Mouse (Mus musculus): ENCODE measurements around the gene Mlxip. TPM values are rescaled to one million over a fixed set of nuclear protein-coding genes. Genes with fewer than 3 reads are reported as not detected.

Mlxip gene
- polyA plus RNA-seq, 1 experiment from 2014 or later = 14.2 TPM

DNA sequence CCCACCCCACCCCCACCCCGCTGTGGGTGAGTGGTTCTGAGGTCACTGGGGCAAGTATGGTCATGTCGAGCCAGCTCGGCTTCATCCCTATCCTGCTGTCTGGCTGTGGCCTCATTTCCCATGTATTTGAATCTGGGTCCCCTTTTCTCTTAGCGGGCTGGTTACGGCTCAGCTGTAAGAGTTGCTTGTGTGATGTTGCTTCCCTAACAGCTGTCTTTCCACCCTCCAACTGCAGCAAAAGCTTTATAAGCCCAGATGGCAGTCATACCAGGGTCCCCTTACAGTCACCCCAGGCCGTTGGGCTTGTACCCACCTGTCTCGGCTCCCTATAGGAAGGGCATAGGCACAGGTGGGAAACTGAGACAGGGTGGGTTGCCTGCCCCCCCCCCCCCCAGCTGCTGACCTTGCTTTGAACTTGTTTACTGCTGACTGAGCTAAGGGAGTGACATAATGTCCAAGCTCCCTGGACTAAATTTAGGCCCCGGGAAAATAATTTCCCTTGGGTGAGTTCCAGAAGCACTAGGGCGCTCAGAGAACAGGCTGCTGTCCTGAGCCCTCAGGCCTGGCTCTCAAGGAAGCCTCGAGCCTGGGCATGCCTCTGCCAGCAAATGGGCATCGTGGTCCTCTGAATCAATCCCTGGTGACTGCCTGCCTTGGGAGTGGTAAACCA, 30.2 kb upstream of the Mlxip start:
- WGBS = 63% methylated on average over 11 of the region's 11 CpGs
- ATAC-seq (ENCODE audit: insufficient number of reproducible peaks, low FRiP score) = peak; percentile 40; the same call in 1 of the 2 replicates
- Histone ChIP-seq H3K27ac (ENCODE audit: poor library complexity, severe bottlenecking) (peak overlapping the region; percentile 92), H3K4me1 (replicated peaks) (peaks cover 19% of the 10 kb centered on the region), H3K9ac (0 out of 2 replicates have a peak overlapping the region, but pooled peaks have one; percentile 23), H3K4me2 (0 out of 2 replicates have a peak overlapping the region, but pooled peaks have one; percentile 6), H3K36me3 (peaks cover 72% of the 10 kb centered on the region), H3K27me3 (replicated peaks) (no peaks in the 10 kb centered on the region), H3K4me3 (no peak overlapping the region), H3K9me3 (replicated peaks) (no peaks in the 10 kb centered on the region)

DNA sequence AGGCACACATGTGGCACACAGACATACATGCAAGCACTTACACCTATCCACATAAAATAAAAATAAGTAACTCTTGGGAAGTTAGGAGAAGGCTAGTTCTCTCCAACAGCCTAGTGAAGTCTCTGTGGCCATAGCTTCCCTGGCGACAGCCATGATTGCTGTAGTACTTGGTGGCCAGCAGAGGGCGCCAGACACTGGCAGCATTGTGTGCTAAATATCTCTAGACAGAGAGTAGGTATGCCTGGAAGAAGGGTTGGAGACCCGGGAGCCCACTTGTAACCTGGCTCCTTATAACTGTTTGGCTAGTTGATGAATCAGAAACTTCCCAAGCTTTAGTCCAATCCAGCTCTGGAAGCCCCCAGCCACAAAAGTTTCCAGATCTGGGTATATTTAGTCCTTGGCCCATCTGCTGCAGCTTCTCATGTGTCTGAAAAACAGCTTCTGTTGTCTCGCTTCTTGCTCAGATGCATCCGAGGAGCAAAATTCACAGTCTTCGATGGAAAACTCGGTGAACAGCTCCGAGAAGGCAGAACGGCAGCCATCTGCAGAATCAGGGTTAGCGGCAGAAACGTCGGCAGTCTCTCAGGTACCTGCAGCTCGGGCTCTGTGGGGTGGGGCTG, 25.6 kb upstream of the Mlxip start:
- ATAC-seq (ENCODE audit: insufficient number of reproducible peaks, low FRiP score) = no peak
- Histone ChIP-seq H3K4me3 (no peak overlapping the region), H3K9ac (no peak overlapping the region), H3K27ac (ENCODE audit: poor library complexity, severe bottlenecking) (no peak overlapping the region), H3K36me3 (peaks cover 71% of the 10 kb centered on the region), H3K4me2 (no peak overlapping the region), H3K27me3 (replicated peaks) (no peaks in the 10 kb centered on the region), H3K4me1 (replicated peaks) (peaks cover 12% of the 10 kb centered on the region), H3K9me3 (replicated peaks) (no peaks in the 10 kb centered on the region)
- WGBS = 77% methylated on average over 13 of the region's 13 CpGs

DNA sequence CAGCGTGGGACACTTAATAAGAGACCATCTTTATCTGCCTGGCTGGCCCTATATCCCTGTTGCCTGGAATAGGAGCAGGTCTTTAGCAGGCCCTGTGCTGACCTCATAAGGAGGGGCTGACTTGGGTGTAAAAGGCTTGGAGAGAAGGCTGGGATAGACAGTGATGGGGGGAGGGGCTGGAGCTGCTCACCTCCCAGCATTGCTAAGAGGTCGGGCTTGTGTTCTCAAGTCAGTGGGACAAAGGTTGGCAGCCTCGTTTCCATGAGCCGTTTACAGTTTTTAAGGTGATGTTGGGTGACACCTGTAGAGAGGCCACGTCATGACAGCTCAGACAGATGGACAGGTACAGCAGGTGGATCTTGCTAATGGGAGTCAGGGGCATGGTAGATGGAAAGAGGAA, 24.5 kb upstream of the Mlxip start:
- Histone ChIP-seq H3K4me2 (no peak overlapping the region), H3K27ac (ENCODE audit: poor library complexity, severe bottlenecking) (no peak overlapping the region), H3K9ac (no peak overlapping the region), H3K4me1 (replicated peaks) (peaks cover 2% of the 10 kb centered on the region), H3K27me3 (replicated peaks) (no peaks in the 10 kb centered on the region), H3K9me3 (replicated peaks) (no peaks in the 10 kb centered on the region), H3K36me3 (peaks cover 63% of the 10 kb centered on the region), H3K4me3 (no peak overlapping the region)
- 82% methylated on average over 5 of the region's 5 CpGs for WGBS
- no peak for ATAC-seq (ENCODE audit: insufficient number of reproducible peaks, low FRiP score)

DNA sequence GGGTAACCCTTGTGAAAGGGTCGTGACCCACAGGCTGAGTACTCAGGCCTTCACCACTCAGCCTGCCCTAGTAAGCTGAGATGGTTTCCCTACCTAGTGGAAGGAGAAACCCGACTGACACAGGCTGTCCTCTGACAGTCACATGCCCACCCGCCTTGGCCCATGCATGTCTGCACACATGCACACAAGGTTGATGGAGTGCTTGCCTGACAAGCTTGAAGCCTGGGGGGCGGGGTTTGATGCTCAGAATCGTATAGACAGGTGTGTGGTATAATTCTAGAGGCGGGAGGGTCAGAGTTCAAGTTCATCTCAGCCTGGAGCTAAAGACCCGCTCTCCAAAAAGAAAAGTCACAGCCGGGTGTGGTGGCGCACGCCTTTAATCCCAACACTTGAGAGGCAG, 19.3 kb upstream of the Mlxip start:
- H3K4me1 ChIP-seq (replicated peaks) = peaks cover 30% of the 10 kb centered on the region
- H3K4me2 ChIP-seq = no peak overlapping the region
- no peaks in the 10 kb centered on the region for H3K9me3 ChIP-seq (replicated peaks)
- no peak overlapping the region for H3K4me3 ChIP-seq
- WGBS = 92% methylated on average over 10 of the region's 10 CpGs
- H3K9ac ChIP-seq = no peak overlapping the region
- no peak for ATAC-seq (ENCODE audit: insufficient number of reproducible peaks, low FRiP score)
- no peak overlapping the region for H3K27ac ChIP-seq (ENCODE audit: poor library complexity, severe bottlenecking)
- H3K36me3 ChIP-seq = peaks cover 38% of the 10 kb centered on the region
- H3K27me3 ChIP-seq (replicated peaks) = no peaks in the 10 kb centered on the region

DNA sequence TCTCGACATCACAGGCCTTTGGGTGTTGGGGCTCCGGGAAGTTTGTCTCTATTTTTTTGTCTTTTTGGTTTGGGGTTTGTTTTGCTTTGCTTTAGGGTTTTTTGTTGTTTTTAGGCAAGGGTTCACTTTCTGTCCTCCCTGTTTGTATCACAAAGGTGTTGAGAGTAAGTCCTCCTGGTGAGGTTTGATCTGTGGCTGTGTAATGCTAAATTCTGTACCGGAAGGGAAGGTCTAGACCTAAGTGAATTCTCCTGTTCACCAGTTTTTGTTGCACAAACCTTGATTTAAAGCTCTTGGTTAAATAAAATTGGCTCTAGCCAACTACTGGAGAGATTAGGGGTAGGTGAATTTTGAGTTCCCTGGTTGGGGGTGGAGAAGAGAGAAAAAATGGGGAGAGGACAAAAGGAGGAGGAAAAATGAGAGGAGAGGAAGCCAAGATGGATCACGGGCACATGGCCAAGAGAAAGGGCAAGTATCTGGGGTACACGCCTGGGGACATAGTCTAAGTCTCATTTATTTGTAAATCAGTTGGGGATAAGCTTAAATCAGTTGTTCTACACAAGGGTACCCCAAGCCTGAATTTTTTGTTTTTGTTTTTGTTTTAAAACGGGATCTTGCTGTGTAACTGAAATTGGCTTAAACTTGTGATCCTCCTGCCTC, 18.7 kb upstream of the Mlxip start:
- H3K27ac ChIP-seq (ENCODE audit: poor library complexity, severe bottlenecking) = peak overlapping the region; percentile 50; the same call in 1 of the 2 replicates
- H3K4me2 ChIP-seq = no peak overlapping the region
- no peak overlapping the region for H3K9ac ChIP-seq
- ATAC-seq (ENCODE audit: insufficient number of reproducible peaks, low FRiP score) = no peak
- peaks cover 30% of the 10 kb centered on the region for H3K4me1 ChIP-seq (replicated peaks)
- H3K9me3 ChIP-seq (replicated peaks) = no peaks in the 10 kb centered on the region
- peaks cover 32% of the 10 kb centered on the region for H3K36me3 ChIP-seq
- no peaks in the 10 kb centered on the region for H3K27me3 ChIP-seq (replicated peaks)
- no peak overlapping the region for H3K4me3 ChIP-seq
- WGBS = 85% methylated on average over 6 of the region's 6 CpGs

DNA sequence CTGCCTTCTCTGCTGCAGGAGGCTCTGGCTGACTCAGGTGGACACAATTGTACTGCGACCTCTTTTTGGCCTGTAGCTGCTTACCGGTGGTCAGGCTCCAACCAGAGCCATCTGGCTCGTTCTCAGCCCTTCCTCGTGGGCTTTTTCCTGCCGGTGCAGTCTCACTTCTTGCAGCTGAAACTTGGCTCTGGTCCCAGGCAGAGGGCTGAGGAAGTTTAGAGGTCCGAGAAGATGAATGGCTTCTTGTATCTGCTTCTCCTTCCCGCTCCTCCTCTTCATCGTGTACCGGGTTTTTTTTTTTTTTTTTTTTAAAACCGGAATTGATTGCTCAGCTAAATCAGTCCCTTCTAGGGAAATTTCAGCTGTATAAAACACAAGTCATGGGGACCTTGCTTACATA, 18.0 kb upstream of the Mlxip start:
- Histone ChIP-seq H3K27ac (ENCODE audit: poor library complexity, severe bottlenecking) (peak overlapping the region; percentile 50), H3K4me3 (no peak overlapping the region), H3K36me3 (peaks cover 25% of the 10 kb centered on the region), H3K4me1 (replicated peaks) (peaks cover 31% of the 10 kb centered on the region), H3K9me3 (replicated peaks) (no peaks in the 10 kb centered on the region), H3K27me3 (replicated peaks) (no peaks in the 10 kb centered on the region), H3K4me2 (no peak overlapping the region), H3K9ac (no peak overlapping the region)
- peak; percentile 52; the same call in 1 of the 2 replicates for ATAC-seq (ENCODE audit: insufficient number of reproducible peaks, low FRiP score)
- 31% methylated on average over 10 of the region's 10 CpGs for WGBS

DNA sequence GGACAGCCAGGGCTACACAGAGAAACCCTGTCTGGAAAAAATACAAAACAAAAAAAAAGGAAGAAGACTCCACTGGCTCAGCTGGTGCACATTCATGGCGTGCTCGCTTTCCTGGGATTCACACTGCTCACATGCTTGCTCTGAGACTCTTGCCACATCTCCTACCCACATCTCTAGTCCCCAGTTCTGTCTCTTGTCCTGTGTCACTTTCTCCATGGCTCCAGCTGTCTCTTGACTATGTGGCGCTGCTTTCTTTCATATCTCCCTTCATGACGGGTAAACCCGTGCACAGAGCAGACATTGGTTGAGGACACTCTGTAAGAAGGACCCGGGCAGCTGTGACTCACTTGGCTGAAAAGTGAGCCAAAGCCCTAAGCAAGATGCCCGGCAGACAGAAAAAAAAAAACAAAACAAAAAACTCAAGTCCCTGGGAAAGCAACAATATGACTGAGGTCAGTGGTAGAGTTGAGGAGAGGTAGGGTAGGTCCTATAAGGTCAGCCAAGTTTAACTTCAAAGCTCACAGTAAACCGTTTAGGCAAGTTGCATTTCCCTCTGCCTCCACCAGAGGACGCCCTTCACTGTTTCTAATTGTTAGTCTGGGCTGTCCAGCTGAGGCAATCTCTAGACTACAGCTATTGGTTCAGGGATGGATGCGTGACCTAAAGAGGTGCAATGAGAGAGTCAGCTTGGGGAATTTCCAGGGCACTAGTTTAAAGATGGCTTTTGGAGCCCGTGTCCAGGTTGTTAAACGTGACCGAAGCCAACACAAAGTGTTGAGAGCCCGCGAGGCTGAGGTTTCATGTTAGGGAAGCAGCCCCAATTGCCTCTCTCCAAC, 17.3 kb upstream of the Mlxip start:
- Histone ChIP-seq H3K27me3 (replicated peaks) (no peaks in the 10 kb centered on the region), H3K4me2 (no peak overlapping the region), H3K27ac (ENCODE audit: poor library complexity, severe bottlenecking) (peak overlapping the region; percentile 55), H3K4me3 (no peak overlapping the region), H3K4me1 (replicated peaks) (peaks cover 38% of the 10 kb centered on the region), H3K9ac (no peak overlapping the region), H3K9me3 (replicated peaks) (no peaks in the 10 kb centered on the region), H3K36me3 (peaks cover 17% of the 10 kb centered on the region)
- ATAC-seq (ENCODE audit: insufficient number of reproducible peaks, low FRiP score) = no peak
- 48% methylated on average over 15 of the region's 15 CpGs for WGBS

DNA sequence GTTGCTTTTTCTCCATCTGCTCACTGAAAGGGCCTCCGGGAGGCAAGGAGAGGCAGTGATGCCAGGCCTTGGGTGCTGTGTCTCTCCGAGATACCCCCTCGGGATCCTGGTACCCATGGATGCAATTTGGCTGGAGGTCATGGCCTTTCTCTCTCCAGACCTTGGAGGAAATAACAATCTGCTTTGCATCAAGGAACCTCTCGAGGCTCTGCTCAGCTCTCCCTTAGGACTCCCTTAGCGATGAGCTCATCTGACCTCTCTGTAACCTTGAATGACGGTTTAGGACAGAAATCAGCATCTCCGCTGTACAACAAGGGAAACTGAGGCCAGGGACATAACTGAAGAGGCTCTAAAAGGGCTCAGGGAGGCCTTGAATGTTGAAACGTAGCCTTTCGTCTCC, 15.9 kb upstream of the Mlxip start:
- H3K4me2 ChIP-seq = no peak overlapping the region
- no peak overlapping the region for H3K4me3 ChIP-seq
- peaks cover 40% of the 10 kb centered on the region for H3K4me1 ChIP-seq (replicated peaks)
- 55% methylated on average over 9 of the region's 9 CpGs for WGBS
- H3K9ac ChIP-seq = no peak overlapping the region
- 0 out of 2 replicates have a peak, but pooled peaks cover 4% of the 10 kb centered on the region for H3K27me3 ChIP-seq (replicated peaks)
- peaks cover 5% of the 10 kb centered on the region for H3K36me3 ChIP-seq
- no peak overlapping the region for H3K27ac ChIP-seq (ENCODE audit: poor library complexity, severe bottlenecking)
- no peaks in the 10 kb centered on the region for H3K9me3 ChIP-seq (replicated peaks)
- ATAC-seq (ENCODE audit: insufficient number of reproducible peaks, low FRiP score) = no peak

DNA sequence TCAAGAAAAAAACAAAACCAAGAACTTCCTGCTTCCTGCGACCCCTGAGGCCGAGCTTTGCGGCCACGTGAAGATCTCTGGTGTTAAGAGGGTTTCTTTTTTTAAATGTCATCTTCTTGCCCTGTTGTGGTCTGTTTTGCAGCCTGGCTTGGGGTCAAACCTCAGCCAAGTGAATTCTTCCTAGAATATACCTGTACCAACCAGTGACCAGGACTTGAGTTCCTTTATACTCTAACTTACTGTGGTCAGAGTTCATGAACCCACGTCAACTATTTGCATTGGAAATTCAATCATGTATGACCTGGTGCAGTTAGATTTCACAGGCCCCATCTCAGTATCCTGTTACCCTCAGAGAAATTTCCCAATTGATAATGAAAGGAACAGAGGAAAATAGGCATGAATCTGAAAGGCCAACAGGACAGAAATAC, 15.1 kb upstream of the Mlxip start:
- WGBS = 51% methylated on average over 5 of the region's 5 CpGs
- H3K9ac ChIP-seq = no peak overlapping the region
- H3K9me3 ChIP-seq (replicated peaks) = no peaks in the 10 kb centered on the region
- no peak overlapping the region for H3K4me2 ChIP-seq
- 0 out of 2 replicates have a peak, but pooled peaks cover 4% of the 10 kb centered on the region for H3K27me3 ChIP-seq (replicated peaks)
- H3K4me3 ChIP-seq = no peak overlapping the region
- H3K4me1 ChIP-seq (replicated peaks) = peaks cover 40% of the 10 kb centered on the region
- peaks cover 5% of the 10 kb centered on the region for H3K36me3 ChIP-seq
- no peak for ATAC-seq (ENCODE audit: insufficient number of reproducible peaks, low FRiP score)
- H3K27ac ChIP-seq (ENCODE audit: poor library complexity, severe bottlenecking) = no peak overlapping the region

DNA sequence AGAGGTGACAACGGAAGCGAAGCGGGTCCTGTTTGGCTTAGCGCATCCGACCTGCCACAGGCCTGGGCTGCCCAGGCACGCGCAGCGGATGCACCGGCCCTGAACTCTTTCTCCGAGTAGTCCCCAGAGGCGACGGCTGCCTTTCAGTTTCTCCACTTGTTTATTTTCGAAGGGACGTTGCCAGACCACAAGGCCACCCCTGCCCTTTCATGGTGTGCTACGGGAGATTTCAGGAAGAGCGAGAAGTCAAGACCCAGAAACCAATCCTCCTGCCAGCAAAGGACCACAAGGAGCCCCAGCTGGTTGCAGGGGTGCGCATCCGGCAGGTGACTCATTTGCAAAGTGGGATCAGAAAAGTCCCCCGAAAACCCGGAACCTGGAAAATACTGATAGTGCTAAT, 12.6 kb upstream of the Mlxip start:
- Histone ChIP-seq H3K4me2 (peak overlapping the region; percentile 53), H3K27me3 (replicated peaks) (0 out of 2 replicates have a peak, but pooled peaks cover 4% of the 10 kb centered on the region), H3K4me3 (peak overlapping the region; percentile 24), H3K4me1 (replicated peaks) (peaks cover 32% of the 10 kb centered on the region), H3K9ac (no peak overlapping the region), H3K9me3 (replicated peaks) (peaks cover 3% of the 10 kb centered on the region; the same call in 1 of the 2 replicates), H3K27ac (ENCODE audit: poor library complexity, severe bottlenecking) (no peak overlapping the region), H3K36me3 (no peaks in the 10 kb centered on the region)
- WGBS = 10% methylated on average over 20 of the region's 20 CpGs
- peak; percentile 44; the same call in 1 of the 2 replicates for ATAC-seq (ENCODE audit: insufficient number of reproducible peaks, low FRiP score)

Data from heart, embryonic 12.5 days (tissue).